Mouse (Mus musculus) spleen, adult 2 months (tissue): ENCODE results near the gene Rnf227. TPM values are rescaled to one million over a fixed set of nuclear protein-coding genes. Genes with fewer than 3 reads are reported as not detected.

Experiments
- DNase-seq, 2 experiments: peaks; one replicate each; pipeline versions ENCODE4 v3.0.0 to v3.0.0-alpha.2; 2012 to 2021; ENCODE audit warnings: low spot score in 2 of 2, low read depth in 1 of 2
- H3K27ac ChIP-seq: fragments of 200-500 bp; 2 replicates; pipeline ENCODE4 v1.5.1; 2012; ENCODE audit warnings: low read length, inconsistent platforms; ENCODE audit not compliant: insufficient read depth
- H3K27me3 ChIP-seq: fragments of 200-500 bp; 2 replicates; pipeline ENCODE4 v1.6.1; 2012; ENCODE audit warnings: mild to moderate bottlenecking, moderate library complexity, low read length, inconsistent platforms; ENCODE audit not compliant: control insufficient read depth, insufficient read depth
- H3K36me3 ChIP-seq: fragments of 200-500 bp; 2 replicates; pipeline ENCODE4 v1.6.1; 2012; ENCODE audit warnings: mild to moderate bottlenecking, low read length, inconsistent platforms; ENCODE audit not compliant: control insufficient read depth, insufficient read depth
- H3K4me1 ChIP-seq: fragments of 200-500 bp; 2 replicates; pipeline ENCODE4 v1.6.1; 2011; ENCODE audit warnings: inconsistent platforms; ENCODE audit not compliant: control insufficient read depth, insufficient read depth, insufficient read length
- H3K4me3 ChIP-seq: fragments of 200-500 bp; 2 replicates; pipeline ENCODE4 v1.5.1; 2011; ENCODE audit warnings: mild to moderate bottlenecking, inconsistent platforms; ENCODE audit not compliant: insufficient read depth, insufficient read length; ENCODE audit errors: extremely low read depth
- CTCF ChIP-seq: fragments of 200-500 bp; IDR thresholded peaks from 2 replicates; pipeline ENCODE4 v1.5.1; 2011; ENCODE audit warnings: mild to moderate bottlenecking, inconsistent platforms; ENCODE audit not compliant: insufficient read depth, insufficient read length, insufficient replicate concordance; ENCODE audit errors: extremely low read depth
- POLR2A ChIP-seq: fragments of 200-500 bp; IDR thresholded peaks from 2 replicates; pipeline ENCODE4 v1.6.1; 2011; ENCODE audit warnings: low read depth, low read length, inconsistent platforms
- WGBS: fragments of 180-500 bp; shearing (Covaris S2); methylation state at CpG from one replicate; pipeline ENCODE4 v1.1.7; 2018; 5-methylcytosine and 5-hydroxymethylcytosine counted together
- polyA plus RNA-seq: library from polyadenylated mRNA; depleted of rRNA; stranded (reverse); fragments of >200 nt; gene quantifications from 2 replicates; pipeline ENCODE4 v1.2.3, GENCODE M21; 2012

The Rnf227 gene
- polyA plus RNA-seq, 1 experiment: 0.47 TPM

DNA sequence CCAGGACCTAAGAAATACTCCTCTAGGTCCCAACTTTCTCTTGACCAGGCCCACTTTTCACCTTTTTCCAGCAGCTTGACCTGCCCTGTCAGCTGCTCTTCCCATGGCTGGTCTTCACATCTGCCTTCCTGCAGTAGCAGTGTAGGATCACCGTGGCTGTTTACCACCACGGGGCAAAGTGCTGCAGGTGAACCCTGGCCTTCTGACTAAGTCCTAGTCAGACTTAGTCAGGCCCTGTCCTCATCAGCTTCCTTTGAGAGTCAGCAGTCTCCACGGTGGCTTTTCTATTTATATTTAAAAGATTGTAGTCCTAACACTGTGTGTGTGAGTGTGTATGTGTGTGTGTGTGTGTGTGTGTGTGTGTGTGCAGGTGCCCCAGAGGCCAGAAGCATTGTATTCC is 37.5 kb downstream of the Rnf227 start:
- TF ChIP-seq POLR2A (no peak), CTCF (no peak)

GRCm38 (mm10) chr11:69379600-69379999 is 39.3 kb downstream of the Rnf227 start:
- H3K4me3 ChIP-seq: no peak overlapping the region
- TF ChIP-seq CTCF: no peak
- no peak for TF ChIP-seq POLR2A
- no peaks in the 10 kb centered on the region for H3K36me3 ChIP-seq
- no peaks in the 10 kb centered on the region; the same call in 1 of the 2 replicates for H3K4me1 ChIP-seq
- H3K27me3 ChIP-seq: no peaks in the 10 kb centered on the region
- WGBS: 67% methylated on average over 3 of the region's 3 CpGs
- no peak overlapping the region for H3K27ac ChIP-seq
- no peak for DNase-seq

More for the DNA sequence above, 37.5 kb downstream of the Rnf227 start:
- DNase-seq: no peak
- Histone ChIP-seq H3K4me3 (no peak overlapping the region), H3K27ac (no peak overlapping the region), H3K27me3 (no peaks in the 10 kb centered on the region), H3K36me3 (no peaks in the 10 kb centered on the region), H3K4me1 (no peaks in the 10 kb centered on the region; the same call in 1 of the 2 replicates)
- 64% methylated on average over 3 of the region's 3 CpGs for WGBS

DNA sequence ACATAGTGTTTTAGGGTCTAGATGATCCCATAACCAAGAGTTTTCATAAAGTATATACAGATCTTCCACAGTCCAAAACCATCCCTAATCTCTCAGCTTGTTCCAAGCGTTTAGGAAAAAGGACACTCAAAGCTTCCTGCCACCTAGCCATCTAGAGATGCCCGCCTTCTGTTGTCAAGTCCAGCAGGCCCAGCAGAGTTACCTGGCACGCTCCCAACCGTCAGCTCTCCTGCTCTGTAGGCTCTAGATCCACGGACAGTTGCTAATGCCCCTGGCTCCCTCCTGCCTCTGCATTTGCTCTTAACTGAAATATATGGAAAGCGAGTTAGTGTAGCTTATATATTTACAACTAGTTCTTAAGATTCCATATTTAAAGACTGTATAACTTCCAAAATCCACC is 41.1 kb downstream of the Rnf227 start:
- Histone ChIP-seq H3K27ac (no peak overlapping the region), H3K4me3 (no peak overlapping the region), H3K4me1 (no peaks in the 10 kb centered on the region), H3K27me3 (no peaks in the 10 kb centered on the region), H3K36me3 (no peaks in the 10 kb centered on the region)
- WGBS: 94% methylated on average over 6 of the region's 6 CpGs
- no peak for DNase-seq
- TF ChIP-seq CTCF (no peak), POLR2A (no peak)

DNA sequence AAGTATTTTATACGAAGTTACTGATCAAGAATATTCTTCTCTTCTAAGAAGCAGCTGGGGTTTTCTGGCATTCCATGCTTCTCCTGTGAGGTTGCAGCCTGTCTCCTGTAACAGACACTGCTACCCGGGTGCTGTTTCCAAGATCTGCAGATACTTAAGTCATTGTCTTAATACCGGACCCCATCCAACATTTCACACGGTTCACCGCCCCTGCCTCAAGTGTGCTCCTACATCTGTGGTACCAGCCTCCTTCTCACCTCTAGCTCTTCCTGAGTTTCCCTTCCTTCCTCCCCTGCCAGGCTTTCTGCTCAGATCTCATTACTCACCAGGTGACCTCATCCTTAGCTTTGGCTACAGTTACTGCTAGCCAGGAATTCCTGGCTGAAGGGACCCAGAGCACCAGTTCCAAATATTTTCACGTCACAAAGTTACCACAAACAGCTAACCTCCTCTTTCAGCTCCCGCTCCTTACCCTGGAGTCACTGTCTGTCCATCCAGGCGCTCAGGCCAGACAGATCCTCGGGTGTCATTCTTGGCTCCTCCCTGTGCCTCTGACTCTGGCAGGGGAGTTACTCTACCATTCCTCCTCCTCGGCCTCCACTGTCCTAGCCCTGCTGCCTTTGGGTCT is 42.3 kb downstream of the Rnf227 start:
- H3K27ac ChIP-seq: no peak overlapping the region
- H3K36me3 ChIP-seq: no peaks in the 10 kb centered on the region
- 89% methylated on average over 10 of the region's 10 CpGs for WGBS
- H3K4me3 ChIP-seq: no peak overlapping the region
- no peaks in the 10 kb centered on the region for H3K4me1 ChIP-seq
- no peak for DNase-seq
- no peaks in the 10 kb centered on the region for H3K27me3 ChIP-seq
- TF ChIP-seq POLR2A: no peak
- no peak for TF ChIP-seq CTCF

DNA sequence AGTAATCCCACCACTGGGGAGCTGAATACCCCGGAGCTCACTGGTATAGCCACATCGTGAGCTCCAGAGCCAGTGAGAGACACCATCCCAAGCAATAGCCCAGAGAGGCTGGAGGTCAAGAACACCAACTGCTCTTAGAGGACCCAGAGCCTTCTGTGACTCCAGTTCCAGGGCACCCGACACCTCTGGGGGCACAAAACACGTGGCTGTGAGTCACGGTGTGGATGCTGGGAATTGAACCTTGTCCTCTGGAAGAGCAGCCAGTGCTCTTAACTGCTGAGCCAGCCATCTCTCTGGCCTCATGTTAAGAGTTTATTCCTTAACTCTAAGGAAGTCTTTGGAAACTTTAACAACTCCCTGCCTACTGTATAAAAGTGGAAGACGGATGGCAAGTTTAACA is 44.7 kb downstream of the Rnf227 start:
- no peaks in the 10 kb centered on the region for H3K4me1 ChIP-seq
- TF ChIP-seq CTCF (no peak), POLR2A (no peak)
- no peak overlapping the region for H3K4me3 ChIP-seq
- no peak for DNase-seq
- WGBS: 84% methylated on average over 6 of the region's 6 CpGs
- no peaks in the 10 kb centered on the region for H3K27me3 ChIP-seq
- no peak overlapping the region for H3K27ac ChIP-seq
- no peaks in the 10 kb centered on the region for H3K36me3 ChIP-seq

GRCm38 (mm10) chr11:69386758-69387157 is 46.5 kb downstream of the Rnf227 start:
- WGBS: 88% methylated on average over 7 of the region's 7 CpGs
- no peak overlapping the region for H3K27ac ChIP-seq
- TF ChIP-seq CTCF (no peak), POLR2A (no peak)

DNA sequence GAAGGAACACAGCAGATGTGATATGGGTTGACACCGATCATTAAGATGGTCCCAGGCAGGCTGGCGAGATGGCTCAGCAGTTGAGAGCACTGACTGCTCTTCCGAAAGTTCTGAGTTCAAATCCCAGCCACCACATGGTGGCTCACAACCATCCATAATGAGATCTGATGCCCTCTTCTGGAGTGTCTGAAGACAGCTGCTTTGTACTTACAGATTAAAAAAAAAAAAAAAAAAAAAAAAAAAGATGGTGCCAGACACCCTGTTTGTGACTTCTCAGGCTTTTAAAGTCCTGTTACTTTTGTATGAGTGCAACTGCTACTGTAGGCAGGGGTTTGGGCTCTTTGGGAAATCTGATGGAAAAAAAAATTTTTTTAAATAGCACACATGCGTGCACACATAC is 48.4 kb downstream of the Rnf227 start:
- no peaks in the 10 kb centered on the region for H3K27me3 ChIP-seq
- H3K36me3 ChIP-seq: no peaks in the 10 kb centered on the region
- no peak for DNase-seq
- H3K4me3 ChIP-seq: no peak overlapping the region
- H3K27ac ChIP-seq: no peak overlapping the region
- 99% methylated on average over 4 of the region's 4 CpGs for WGBS
- H3K4me1 ChIP-seq: no peaks in the 10 kb centered on the region
- TF ChIP-seq CTCF (no peak), POLR2A (no peak)

More at GRCm38 (mm10) chr11:69386758-69387157, 46.5 kb downstream of the Rnf227 start:
- Histone ChIP-seq H3K36me3 (no peaks in the 10 kb centered on the region), H3K4me1 (no peaks in the 10 kb centered on the region), H3K4me3 (no peak overlapping the region), H3K27me3 (no peaks in the 10 kb centered on the region)
- DNase-seq: no peak
